Mouse (Mus musculus): ENCODE measurements around the gene Tmem235. TPM values are rescaled to one million over a fixed set of nuclear protein-coding genes. Genes with fewer than 3 reads are reported as not detected.

The Tmem235 gene
- polyA plus RNA-seq, 1 experiment, result not detected

DNA sequence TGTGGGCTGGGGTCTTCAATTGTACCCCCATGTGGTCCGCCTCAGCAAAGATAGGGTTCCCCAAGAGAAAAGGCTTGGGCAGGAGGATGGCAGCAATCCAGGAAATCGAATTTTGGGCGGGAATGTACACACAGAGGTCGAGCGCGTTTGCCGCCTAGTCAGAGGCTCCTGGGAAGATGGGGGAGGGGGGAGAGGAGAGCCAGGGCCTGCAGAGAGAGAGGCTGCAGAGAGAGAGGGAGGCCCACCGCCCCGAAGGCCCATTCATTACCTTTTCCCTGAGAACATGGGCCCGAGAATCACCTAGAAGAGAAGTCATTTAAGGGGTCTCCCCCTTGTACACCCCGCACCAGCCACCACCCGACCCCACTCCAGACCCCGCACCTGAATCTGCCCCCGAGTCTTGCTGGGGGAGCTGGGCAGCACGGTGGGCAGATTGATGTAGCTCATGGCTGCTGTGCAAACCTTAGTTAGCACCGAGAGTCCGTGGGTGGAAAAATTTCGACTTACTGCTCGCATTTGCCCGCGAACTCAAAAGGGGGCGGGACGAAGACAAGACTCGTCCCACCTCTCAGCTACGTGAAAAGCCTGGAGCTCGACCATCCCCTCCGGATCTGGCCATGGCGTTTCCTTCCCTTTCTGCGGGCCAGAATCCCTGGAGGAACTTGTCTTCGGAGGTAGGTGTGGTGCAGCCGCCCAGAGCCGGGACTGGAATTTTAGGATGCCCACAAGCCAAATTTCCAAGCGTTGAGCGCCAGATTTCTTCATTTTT is 35.0 kb upstream of the Tmem235 start, which contains the start of the genes Afmid and Tk1:
Gene Afmid (plus strand): TSS at position 592 of the 769 bp plus-strand sequence.
Gene Tk1 (minus strand): TSS at position 760 of the 769 bp plus-strand sequence.
- peak within 1 kb of the TSS; percentile 93 for H3K4me3 ChIP-seq (ENCODE audit: low read depth, low read length)
- H3K9ac ChIP-seq (ENCODE audit: low read depth, poor library complexity, severe bottlenecking), result peak within 1 kb of the TSS; percentile 86
- H3K27me3 ChIP-seq (ENCODE audit: control insufficient read depth, insufficient read depth, low read length, poor library complexity, severe bottlenecking), result no peaks in the 10 kb centered on the region
- H3K27ac ChIP-seq (ENCODE audit: insufficient read depth, low read length), result peak within 1 kb of the TSS; percentile 85
- H3K4me1 ChIP-seq (ENCODE audit: control insufficient read depth, insufficient read depth, low read length), result peaks cover 2% of the 10 kb centered on the region
- peaks cover 20% of the 10 kb centered on the region for H3K36me3 ChIP-seq (ENCODE audit: control insufficient read depth, insufficient read depth, low read length, poor library complexity, severe bottlenecking)
- H3K9me3 ChIP-seq (replicated peaks; ENCODE audit: control insufficient read depth, insufficient read depth, low read length, poor library complexity, severe bottlenecking), result no peaks in the 10 kb centered on the region
- TF ChIP-seq EP300 (IDR thresholded peaks at IDR 0.05; ENCODE audit: insufficient read depth, low read depth, low read length), result no peak
- TF ChIP-seq POLR2A (IDR thresholded peaks at IDR 0.05; ENCODE audit: insufficient read depth, low read length), result peak; percentile 19

DNA sequence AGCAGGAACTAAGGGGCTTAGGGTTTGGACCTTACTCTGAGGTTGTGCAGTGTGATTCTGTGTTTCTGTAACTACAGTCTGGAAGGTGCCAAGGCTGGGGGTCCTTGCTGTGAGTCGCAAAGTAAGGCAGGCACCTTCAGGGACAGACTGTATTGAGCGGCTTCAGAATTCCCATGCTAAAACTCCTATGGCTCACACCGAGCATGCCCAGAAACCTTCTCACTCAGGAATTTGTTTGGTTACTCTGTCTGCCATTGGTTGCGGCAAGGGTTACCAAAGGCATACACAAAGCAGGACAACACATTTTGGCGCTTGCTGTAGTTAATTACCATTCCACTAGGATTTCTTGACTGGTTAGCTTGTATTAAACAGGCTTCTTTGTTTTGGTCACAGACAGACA is 34.4 kb upstream of the Tmem235 start:
- Histone ChIP-seq H3K4me1 (ENCODE audit: control insufficient read depth, insufficient read depth, low read length) (peaks cover 2% of the 10 kb centered on the region), H3K27me3 (ENCODE audit: control insufficient read depth, insufficient read depth, low read length, poor library complexity, severe bottlenecking) (no peaks in the 10 kb centered on the region), H3K27ac (ENCODE audit: insufficient read depth, low read length) (peak overlapping the region; percentile 85), H3K4me3 (ENCODE audit: low read depth, low read length) (peak overlapping the region; percentile 93), H3K9me3 (replicated peaks; ENCODE audit: control insufficient read depth, insufficient read depth, low read length, poor library complexity, severe bottlenecking) (no peaks in the 10 kb centered on the region), H3K9ac (ENCODE audit: low read depth, poor library complexity, severe bottlenecking) (peak overlapping the region; percentile 86), H3K36me3 (ENCODE audit: control insufficient read depth, insufficient read depth, low read length, poor library complexity, severe bottlenecking) (peaks cover 16% of the 10 kb centered on the region)
- TF ChIP-seq CTCF (IDR thresholded peaks at IDR 0.05; ENCODE audit: low read depth, low read length), result no peak
- TF ChIP-seq POLR2A (IDR thresholded peaks at IDR 0.05; ENCODE audit: insufficient read depth, low read length), result no peak
- TF ChIP-seq EP300 (IDR thresholded peaks at IDR 0.05; ENCODE audit: insufficient read depth, low read depth, low read length), result no peak

DNA sequence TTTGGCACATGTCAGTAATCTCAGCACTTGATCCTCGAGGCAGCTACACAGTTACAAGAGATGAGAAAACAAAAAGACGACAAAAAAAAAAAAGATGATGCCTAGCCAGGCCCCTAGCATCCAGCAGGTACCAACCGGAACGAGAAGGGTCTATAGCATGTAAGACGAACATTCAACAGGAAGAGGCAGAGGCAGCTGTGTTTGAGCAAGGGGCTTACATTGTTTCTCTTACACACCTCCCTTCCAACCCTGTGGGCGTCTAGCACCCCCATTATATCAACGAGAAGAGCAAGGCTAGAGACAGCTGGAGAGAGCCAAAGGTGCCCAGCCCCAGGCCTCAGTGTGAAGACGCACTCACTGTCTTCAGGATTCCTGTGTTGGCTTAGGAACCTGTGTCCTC is 33.6 kb upstream of the Tmem235 start:
- Histone ChIP-seq H3K36me3 (ENCODE audit: control insufficient read depth, insufficient read depth, low read length, poor library complexity, severe bottlenecking) (peaks cover 10% of the 10 kb centered on the region; the same call in 1 of the 2 replicates), H3K4me3 (ENCODE audit: low read depth, low read length) (no peak overlapping the region), H3K4me1 (ENCODE audit: control insufficient read depth, insufficient read depth, low read length) (peaks cover 2% of the 10 kb centered on the region), H3K27me3 (ENCODE audit: control insufficient read depth, insufficient read depth, low read length, poor library complexity, severe bottlenecking) (no peaks in the 10 kb centered on the region), H3K9ac (ENCODE audit: low read depth, poor library complexity, severe bottlenecking) (peak overlapping the region; percentile 86; the same call in 1 of the 2 replicates), H3K9me3 (replicated peaks; ENCODE audit: control insufficient read depth, insufficient read depth, low read length, poor library complexity, severe bottlenecking) (no peaks in the 10 kb centered on the region), H3K27ac (ENCODE audit: insufficient read depth, low read length) (no peak overlapping the region)
- TF ChIP-seq CTCF (IDR thresholded peaks at IDR 0.05; ENCODE audit: low read depth, low read length) (no peak), EP300 (IDR thresholded peaks at IDR 0.05; ENCODE audit: insufficient read depth, low read depth, low read length) (no peak), POLR2A (IDR thresholded peaks at IDR 0.05; ENCODE audit: insufficient read depth, low read length) (no peak)

DNA sequence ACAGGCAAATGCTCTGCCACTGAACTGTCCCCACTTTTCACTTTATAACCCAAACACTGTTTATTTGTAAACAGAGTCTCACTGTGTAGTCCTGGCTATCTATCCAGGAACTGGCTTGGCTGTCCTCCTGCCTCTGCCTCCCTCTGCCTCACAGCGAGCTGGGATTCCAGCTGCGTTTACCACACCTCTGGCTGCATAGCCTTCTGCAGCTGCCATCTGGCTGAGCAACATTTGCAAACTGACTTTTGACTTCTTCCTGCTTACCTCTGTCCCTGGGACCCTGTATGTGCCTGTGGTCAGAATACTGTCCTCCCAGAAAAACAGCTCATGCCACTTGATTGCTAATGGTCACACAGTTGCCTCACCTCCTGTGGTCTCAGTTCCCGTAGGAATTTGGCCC is 33.2 kb upstream of the Tmem235 start:
- Histone ChIP-seq H3K27ac (ENCODE audit: insufficient read depth, low read length) (no peak overlapping the region), H3K4me3 (ENCODE audit: low read depth, low read length) (no peak overlapping the region), H3K9ac (ENCODE audit: low read depth, poor library complexity, severe bottlenecking) (no peak overlapping the region), H3K4me1 (ENCODE audit: control insufficient read depth, insufficient read depth, low read length) (peaks cover 2% of the 10 kb centered on the region), H3K9me3 (replicated peaks; ENCODE audit: control insufficient read depth, insufficient read depth, low read length, poor library complexity, severe bottlenecking) (no peaks in the 10 kb centered on the region), H3K36me3 (ENCODE audit: control insufficient read depth, insufficient read depth, low read length, poor library complexity, severe bottlenecking) (peaks cover 10% of the 10 kb centered on the region; the same call in 1 of the 2 replicates), H3K27me3 (ENCODE audit: control insufficient read depth, insufficient read depth, low read length, poor library complexity, severe bottlenecking) (no peaks in the 10 kb centered on the region)
- TF ChIP-seq CTCF (IDR thresholded peaks at IDR 0.05; ENCODE audit: low read depth, low read length), result no peak
- no peak for TF ChIP-seq EP300 (IDR thresholded peaks at IDR 0.05; ENCODE audit: insufficient read depth, low read depth, low read length)
- TF ChIP-seq POLR2A (IDR thresholded peaks at IDR 0.05; ENCODE audit: insufficient read depth, low read length), result no peak

GRCm38 (mm10) chr11:117828149-117828887 is 32.2 kb upstream of the Tmem235 start:
- Histone ChIP-seq H3K9ac (ENCODE audit: low read depth, poor library complexity, severe bottlenecking) (no peak overlapping the region), H3K36me3 (ENCODE audit: control insufficient read depth, insufficient read depth, low read length, poor library complexity, severe bottlenecking) (0 out of 2 replicates have a peak, but pooled peaks cover 3% of the 10 kb centered on the region), H3K4me3 (ENCODE audit: low read depth, low read length) (no peak overlapping the region), H3K4me1 (ENCODE audit: control insufficient read depth, insufficient read depth, low read length) (peaks cover 2% of the 10 kb centered on the region), H3K27ac (ENCODE audit: insufficient read depth, low read length) (no peak overlapping the region), H3K9me3 (replicated peaks; ENCODE audit: control insufficient read depth, insufficient read depth, low read length, poor library complexity, severe bottlenecking) (no peaks in the 10 kb centered on the region), H3K27me3 (ENCODE audit: control insufficient read depth, insufficient read depth, low read length, poor library complexity, severe bottlenecking) (no peaks in the 10 kb centered on the region)
- no peak for TF ChIP-seq POLR2A (IDR thresholded peaks at IDR 0.05; ENCODE audit: insufficient read depth, low read length)
- no peak for TF ChIP-seq EP300 (IDR thresholded peaks at IDR 0.05; ENCODE audit: insufficient read depth, low read depth, low read length)
- no peak for TF ChIP-seq CTCF (IDR thresholded peaks at IDR 0.05; ENCODE audit: low read depth, low read length)

Measured in ES-Bruce4 (cell line).